Mouse (Mus musculus) myocyte (in vitro differentiated cells): Measurements from ENCODE around the gene Zfp367.

Source experiments
- POLR2A ChIP-seq: IDR thresholded peaks from one replicate; pipeline ENCODE4 v1.6.1; 2011; ENCODE audit warnings: low read depth, mild to moderate bottlenecking, control low read depth, moderate library complexity; ENCODE audit not compliant: insufficient read length
- POLR2AphosphoS2 ChIP-seq: IDR thresholded peaks from one replicate; pipeline ENCODE4 v1.6.1; 2011; ENCODE audit warnings: low read depth, control low read depth; ENCODE audit not compliant: insufficient read length

DNA sequence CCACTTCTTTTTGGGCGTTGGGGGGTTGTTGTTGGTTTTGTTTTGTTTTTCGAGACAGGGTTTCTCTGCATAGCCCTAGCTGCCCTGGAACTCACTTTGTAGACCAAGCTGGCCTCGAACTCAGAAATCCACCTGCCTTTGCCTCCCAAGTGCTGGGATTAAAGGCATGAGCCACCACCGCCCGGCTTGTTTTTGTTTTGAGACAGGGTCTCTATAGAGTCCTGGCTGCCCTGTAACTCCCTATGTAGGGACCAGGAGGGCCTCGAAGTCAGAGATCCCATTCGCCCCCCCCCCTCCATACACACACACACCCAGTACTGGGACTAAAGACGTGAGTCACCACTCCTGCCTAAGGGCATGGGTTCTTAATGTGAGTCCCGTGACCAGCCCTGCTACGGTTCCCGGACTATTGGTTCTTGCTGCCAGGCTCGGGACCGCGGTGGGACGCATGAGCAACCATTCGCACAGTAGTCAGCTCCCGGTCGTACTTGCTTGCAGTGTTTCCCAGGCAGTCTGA lies 807 bp upstream of the Zfp367 start:
- TF ChIP-seq POLR2AphosphoS2 (no peak), POLR2A (peak; percentile 57)
